Mouse (Mus musculus) erythroblast, embryonic 14.5 days (primary cell): ENCODE results near the gene Tmem128.

Source experiments
- GATA1 ChIP-seq: IDR thresholded peaks from 2 replicates; pipeline ENCODE4 v1.6.1; 2012; ENCODE audit warnings: low read length, inconsistent platforms, mixed read lengths
- TAL1 ChIP-seq: IDR thresholded peaks from 3 replicates; pipeline ENCODE4 v1.6.1; 2012; ENCODE audit warnings: low read length, inconsistent platforms, mixed read lengths

DNA sequence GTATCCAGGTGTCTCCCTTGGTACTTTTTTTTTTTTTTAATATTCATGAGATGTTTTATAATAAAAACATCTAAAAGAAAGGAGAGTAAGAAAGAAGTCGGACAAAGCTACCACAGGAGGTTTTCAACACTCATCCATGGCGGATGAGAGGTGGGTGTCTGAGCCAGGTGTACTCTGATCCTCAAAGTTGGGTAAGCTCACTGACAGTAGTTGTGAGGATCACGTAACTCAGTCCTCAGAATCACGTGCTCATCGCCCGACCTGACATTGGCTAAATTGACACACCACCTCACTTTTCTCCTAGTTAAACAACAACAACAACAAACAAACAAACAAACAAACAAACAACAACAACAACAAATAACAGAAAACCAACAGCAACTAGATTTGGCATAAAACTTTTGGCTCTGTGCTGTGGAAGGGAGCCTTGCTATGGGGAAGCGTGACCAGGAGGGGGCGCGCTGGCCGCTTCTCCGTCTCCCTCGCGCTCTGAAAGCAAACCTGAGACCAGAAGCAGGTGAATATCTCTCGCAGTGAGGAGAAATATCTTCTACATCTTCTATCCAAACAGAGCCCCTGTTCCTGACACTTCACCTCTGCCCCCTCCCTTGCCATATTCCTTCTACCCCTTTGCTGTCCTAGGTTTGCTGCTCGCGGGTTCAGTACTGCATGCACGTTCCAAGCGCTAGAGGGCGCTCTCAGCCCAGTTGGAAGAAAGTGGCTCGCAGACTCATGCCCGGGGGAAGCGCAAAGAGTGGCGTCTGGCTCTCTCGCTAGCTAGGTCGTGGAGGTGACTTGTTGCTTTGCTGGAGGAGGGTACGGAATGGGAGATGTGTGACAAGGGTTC is 47.5 kb downstream of the Tmem128 start:
- no peak for TF ChIP-seq GATA1
- TF ChIP-seq TAL1 = no peak
